27 mouse cellular contexts compared by ENCODE assay signal in the genomic region with DNA sequence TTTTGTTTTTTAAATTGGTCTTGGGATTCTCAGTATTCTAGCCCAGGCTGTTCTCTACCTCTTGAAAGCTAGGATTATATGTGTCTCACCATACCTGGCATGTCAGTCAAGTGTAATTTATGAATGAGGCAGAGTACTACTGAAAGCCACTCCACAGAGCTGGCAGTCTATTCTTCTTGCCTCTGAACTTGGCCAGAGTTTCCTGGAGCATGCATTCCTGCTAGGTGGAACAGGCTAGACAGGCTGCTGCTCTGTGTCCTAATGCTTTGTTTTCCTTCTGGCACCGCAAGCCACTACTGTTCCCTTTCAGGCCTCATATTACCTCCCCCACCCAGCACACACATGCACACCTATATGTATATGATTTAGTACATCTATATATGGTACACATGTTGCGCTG. TPM values are rescaled to one million over a fixed set of nuclear protein-coding genes. Genes with fewer than 3 reads are reported as not detected.
DNase-seq lines count a peak whose midpoint lies in the region; ATAC-seq lines count a peak whose summit lies in the region.
"Had no signal": no experiment of that assay in that cellular context is flagged by ENCODE, and none has a peak within 500 bp of the region (broad histone marks: within the 10 kb centered on the region; RNA-seq: fewer than 3 reads in every experiment).

No protein-coding gene starts in this region.

- H3K9ac ChIP-seq in embryonic facial prominence, embryonic 14.5 days (ENCODE audit: low read depth, low read length) = no peak overlapping the region
- H3K9ac ChIP-seq: embryonic facial prominence, embryonic 15.5 days; forebrain, embryonic 12.5 days; forebrain, embryonic 15.5 days; heart, embryonic 12.5 days; heart, embryonic 15.5 days; hindbrain, embryonic 14.5 days had no signal

- peak; percentile 55; the same call in 1 of the 2 replicates for ATAC-seq in embryonic facial prominence, embryonic 14.5 days (ENCODE audit: low read depth)
- ATAC-seq: activated CD4-positive, CD25-positive, alpha-beta regulatory T cell, adult 4 months; forebrain, embryonic 15.5 days; hindbrain, postnatal 0 days had no signal

- DNase-seq in embryonic facial prominence, embryonic 14.5 days (ENCODE audit: low spot score) = peak; percentile 36
- no peak for DNase-seq in embryonic facial prominence, embryonic 10.5 days (ENCODE audit: low spot score)
- DNase-seq in lung, adult 18-20 months = peak; percentile 14 to 46
- DNase-seq in lung, postnatal 10 days = no peak
- DNase-seq in lung, postnatal 36 days = peak; percentile 36
- no peak for DNase-seq in lung, postnatal 14 days
- DNase-seq in heart, postnatal 14 days = no peak
- DNase-seq: adrenal gland, adult 8-10 months; adrenal gland, postnatal 25 days; cerebellum, adult 11-12 months; cerebellum, adult 8-10 months; cerebellum, postnatal 10 days; cerebellum, postnatal 36 days; embryo, embryonic 11 days; gastrocnemius, adult 2 months; gastrocnemius, postnatal 14 days; heart, adult 18-20 months; heart, postnatal 10 days; heart, postnatal 4 days had no signal

- no peaks in the 10 kb centered on the region for H3K4me1 ChIP-seq in embryonic facial prominence, embryonic 14.5 days (ENCODE audit: control insufficient read depth, insufficient read depth, low read length)
- H3K4me1 ChIP-seq in embryonic facial prominence, embryonic 10.5 days = no peaks in the 10 kb centered on the region
- H3K4me1 ChIP-seq: embryonic facial prominence, embryonic 15.5 days; forebrain, embryonic 12.5 days; forebrain, embryonic 15.5 days; heart, embryonic 12.5 days; heart, embryonic 15.5 days had no signal

- 86% methylated on average over 2 of the region's 2 CpGs for WGBS in embryonic facial prominence, embryonic 14.5 days
- WGBS in embryonic facial prominence, embryonic 10.5 days = 91% methylated on average over 2 of the region's 2 CpGs

- H3K9me3 ChIP-seq in embryonic facial prominence, embryonic 14.5 days (ENCODE audit: control insufficient read depth, low read length) = no peaks in the 10 kb centered on the region
- no peaks in the 10 kb centered on the region for H3K9me3 ChIP-seq in embryonic facial prominence, embryonic 10.5 days
- H3K9me3 ChIP-seq: embryonic facial prominence, embryonic 15.5 days; forebrain, embryonic 12.5 days; forebrain, embryonic 15.5 days; heart, embryonic 12.5 days; heart, embryonic 15.5 days had no signal

- no peak overlapping the region for H3K4me3 ChIP-seq in embryonic facial prominence, embryonic 14.5 days (ENCODE audit: low read depth, low read length)
- no peak overlapping the region for H3K4me3 ChIP-seq in embryonic facial prominence, embryonic 10.5 days
- H3K4me3 ChIP-seq: embryonic facial prominence, embryonic 15.5 days; forebrain, embryonic 12.5 days; forebrain, embryonic 15.5 days; gastrocnemius, adult 2 months; heart, embryonic 12.5 days; heart, embryonic 15.5 days had no signal

- H3K4me2 ChIP-seq in embryonic facial prominence, embryonic 14.5 days (ENCODE audit: low read depth, low read length) = no peak overlapping the region
- H3K4me2 ChIP-seq: embryonic facial prominence, embryonic 15.5 days; forebrain, embryonic 12.5 days; forebrain, embryonic 15.5 days; heart, embryonic 12.5 days; heart, embryonic 15.5 days; hindbrain, embryonic 14.5 days had no signal

- H3K27ac ChIP-seq in embryonic facial prominence, embryonic 14.5 days (replicated peaks; ENCODE audit: low read depth, low read length) = no peak overlapping the region
- no peak overlapping the region for H3K27ac ChIP-seq in embryonic facial prominence, embryonic 10.5 days (replicated peaks)
- H3K27ac ChIP-seq: embryonic facial prominence, embryonic 15.5 days; forebrain, embryonic 12.5 days; forebrain, embryonic 15.5 days; gastrocnemius, adult 2 months; heart, embryonic 15.5 days; hindbrain, embryonic 14.5 days; hindbrain, postnatal 0 days had no signal

- peaks cover 69% of the 10 kb centered on the region for H3K36me3 ChIP-seq in embryonic facial prominence, embryonic 14.5 days (ENCODE audit: control insufficient read depth, insufficient read depth, low read length)
- H3K36me3 ChIP-seq in embryonic facial prominence, embryonic 10.5 days (replicated peaks) = peaks cover 91% of the 10 kb centered on the region

- no peaks in the 10 kb centered on the region for H3K27me3 ChIP-seq in embryonic facial prominence, embryonic 14.5 days (replicated peaks; ENCODE audit: control insufficient read depth, insufficient read depth, low read length)
- no peaks in the 10 kb centered on the region for H3K27me3 ChIP-seq in embryonic facial prominence, embryonic 10.5 days (replicated peaks; ENCODE audit: low read depth, poor library complexity, severe bottlenecking)
- H3K27me3 ChIP-seq: embryonic facial prominence, embryonic 15.5 days; forebrain, embryonic 12.5 days; forebrain, embryonic 15.5 days; heart, embryonic 12.5 days; heart, embryonic 15.5 days had no signal

- intact Hi-C loops in heart, postnatal 14 days (cut with DNase I) = no loop called here

RNA-seq across cellular contexts. Expression of gene Pdpr, which starts 36.3 kb away (rescaled TPM):
- 7.0 and 7.4 TPM in 2 replicates for polyA plus RNA-seq in embryonic facial prominence, embryonic 14.5 days (2014; fragmentation: Nextera tagmentation; extraction: Ambion mirVana)
- polyA plus RNA-seq in embryonic facial prominence, embryonic 10.5 days (2016; fragmentation: Nextera tagmentation; extraction: Ambion mirVana) = 10.8 and 11.5 TPM in 2 replicates
- total RNA-seq in heart, postnatal 14 days (2021) = 10 to 100 TPM; 86.2 to 88.0 TPM

RNA-seq across cellular contexts. Expression of gene Clec18a, which starts 38.5 kb away (rescaled TPM):
- polyA plus RNA-seq in embryonic facial prominence, embryonic 14.5 days (2014; fragmentation: Nextera tagmentation; extraction: Ambion mirVana) = 0.68 and 0.97 TPM in 2 replicates
- 1.8 and 2.4 TPM in 2 replicates for polyA plus RNA-seq in embryonic facial prominence, embryonic 10.5 days (2016; fragmentation: Nextera tagmentation; extraction: Ambion mirVana)
- total RNA-seq in heart, postnatal 14 days (2021) = under 1 TPM; 0.41 to 0.76 TPM
- total RNA-seq: adrenal gland, adult 8-10 months; adrenal gland, postnatal 25 days; heart, postnatal 4 days; hindbrain, postnatal 0 days had no signal
- polyA plus RNA-seq: activated CD4-positive, CD25-positive, alpha-beta regulatory T cell, adult 4 months; embryonic facial prominence, embryonic 15.5 days; heart, embryonic 12.5 days; heart, embryonic 15.5 days had no signal

Comparison
In these comparisons a context has a peak if more than half of its experiments do, and no peak if none do; other contexts are left out.
1. DNase-seq: peak in embryonic facial prominence, embryonic 14.5 days (single experiment), lung, adult 18-20 months (2 of 2) and lung, postnatal 36 days (single experiment); none in embryonic facial prominence, embryonic 10.5 days (single experiment), lung, postnatal 10 days (single experiment), lung, postnatal 14 days (single experiment) and heart, postnatal 14 days (0 of 2).